Mouse (Mus musculus) olfactory bulb, adult 2 months (tissue): ENCODE results near the gene Gm28778.

Experiments
- CTCF ChIP-seq: fragments of 200-500 bp; IDR thresholded peaks from 2 replicates; pipeline ENCODE4 v1.5.1; 2012; ENCODE audit warnings: low read depth, mild to moderate bottlenecking, low read length, moderate library complexity; ENCODE audit not compliant: insufficient read depth
- POLR2A ChIP-seq: fragments of 200-500 bp; IDR thresholded peaks from 2 replicates; pipeline ENCODE4 v1.6.1; 2012; ENCODE audit warnings: mild to moderate bottlenecking, low read depth, low read length, moderate library complexity; ENCODE audit not compliant: insufficient read depth

- TF ChIP-seq CTCF = no peak
- no peak for TF ChIP-seq POLR2A
These were observed 5.7 kb upstream of the Gm28778 start for GRCm38 (mm10) chr1:53291197-53291596.
